Mouse (Mus musculus): ENCODE results near the gene Adam1a. TPM values are rescaled to one million over a fixed set of nuclear protein-coding genes. Genes with fewer than 3 reads are reported as not detected.

The Adam1a gene
- polyA plus RNA-seq (2012; rRNA removed) = 4.4 and 5.7 TPM in 2 replicates

DNA sequence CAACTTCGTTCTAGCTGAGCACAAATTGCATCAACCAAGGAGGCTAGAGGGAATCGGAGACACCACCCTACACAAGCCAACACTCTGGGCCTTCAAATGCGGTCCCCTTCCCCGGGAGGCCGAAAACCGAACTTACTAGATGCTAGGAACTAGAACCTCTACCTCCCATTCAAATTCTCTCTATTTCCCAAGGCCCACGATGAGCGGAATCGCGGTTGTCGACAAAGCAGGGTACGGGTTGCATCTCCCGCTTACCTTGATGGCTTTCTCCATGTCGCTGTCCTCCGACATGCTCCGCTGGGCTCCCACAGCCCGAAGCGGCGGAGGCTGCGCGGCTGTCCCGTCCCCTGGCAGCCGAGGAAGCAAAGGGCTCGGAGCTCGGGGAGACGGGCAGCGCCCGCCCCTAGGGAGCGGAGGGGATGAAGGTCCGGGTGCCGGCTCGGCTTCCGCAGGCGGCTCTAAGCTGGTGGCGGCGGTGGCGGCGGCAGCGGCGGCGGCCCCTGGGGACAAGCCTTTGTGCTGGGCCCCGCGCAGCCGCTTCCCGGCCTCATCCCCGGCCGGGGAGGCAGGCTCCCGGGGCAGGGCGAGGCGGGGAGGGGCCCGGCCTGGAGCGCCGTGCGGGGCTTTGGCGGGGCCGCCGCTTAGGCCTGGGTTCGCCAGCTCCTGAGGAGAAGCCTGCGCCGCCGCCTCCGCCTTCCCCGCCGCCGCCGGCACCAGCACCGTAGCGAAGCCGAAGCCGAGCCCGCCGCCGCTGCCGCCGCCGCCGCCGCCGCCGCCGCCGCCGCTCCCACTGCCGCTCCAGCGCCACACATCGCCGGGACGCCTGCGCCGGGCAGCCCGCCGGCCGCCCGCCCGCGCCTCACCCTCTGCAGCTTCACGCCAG lies at the start of gene Adam1a, which contains the start of gene Gm42878:
TSS of gene Adam1a (minus strand) at position 573 of the 883 bp plus-strand sequence.
TSS of gene Gm42878 (minus strand) at position 573 of the 883 bp plus-strand sequence.
- H3K4me3 ChIP-seq (replicated peaks; ENCODE audit: extremely low read depth, low read depth, low read length) = peak within 1 kb of the TSS; percentile 79
- no peak for TF ChIP-seq CTCF (IDR thresholded peaks at IDR 0.05; ENCODE audit: insufficient read depth, low read length)
- TF ChIP-seq POLR2A (IDR thresholded peaks at IDR 0.05; ENCODE audit: borderline replicate concordance, extremely low read depth, low read depth, low read length) = no peak
- peaks cover 10% of the 10 kb centered on the region; the same call in 1 of the 2 replicates for H3K4me1 ChIP-seq (ENCODE audit: control insufficient read depth, insufficient read depth, low read length)
- DNase-seq = no peak
- under 1% methylated on average over 91 of the region's 97 CpGs for WGBS

DNA sequence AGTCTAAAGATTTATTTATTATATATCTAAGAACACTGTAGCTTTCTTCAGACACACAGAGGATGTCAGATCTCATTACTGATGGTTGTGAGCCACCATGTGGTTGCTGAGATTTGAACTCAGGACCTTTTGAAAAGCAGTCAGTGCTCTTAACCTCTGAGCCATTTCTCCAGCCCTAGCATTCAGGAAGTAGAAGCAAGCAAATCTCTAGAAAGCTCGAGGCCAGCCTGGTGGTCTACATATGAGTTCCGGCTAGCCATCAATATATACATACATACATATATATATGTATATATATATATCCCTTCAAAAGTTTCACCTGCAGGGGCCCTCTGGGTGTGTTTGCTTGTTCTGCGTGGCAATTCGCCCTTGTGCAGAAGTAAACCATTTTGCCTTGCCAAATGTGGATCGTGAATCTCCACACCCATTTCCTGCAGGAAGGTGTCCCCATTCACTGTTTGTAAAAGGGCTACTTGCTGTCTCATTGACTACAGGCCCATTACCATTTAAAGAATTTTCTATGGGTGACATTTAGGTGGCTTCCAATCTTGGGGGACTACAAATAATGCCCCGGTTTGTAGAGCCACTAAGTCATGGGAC lies 49.5 kb upstream of the Adam1a start:
- H3K4me3 ChIP-seq (replicated peaks; ENCODE audit: extremely low read depth, low read depth, low read length) = no peak overlapping the region
- peaks cover 20% of the 10 kb centered on the region for H3K4me1 ChIP-seq (ENCODE audit: control insufficient read depth, insufficient read depth, low read length)
- no peak for DNase-seq
- 48% methylated on average over 6 of the region's 6 CpGs for WGBS
- no peak for TF ChIP-seq CTCF (IDR thresholded peaks at IDR 0.05; ENCODE audit: insufficient read depth, low read length)
- TF ChIP-seq POLR2A (IDR thresholded peaks at IDR 0.05; ENCODE audit: borderline replicate concordance, extremely low read depth, low read depth, low read length) = no peak

DNA sequence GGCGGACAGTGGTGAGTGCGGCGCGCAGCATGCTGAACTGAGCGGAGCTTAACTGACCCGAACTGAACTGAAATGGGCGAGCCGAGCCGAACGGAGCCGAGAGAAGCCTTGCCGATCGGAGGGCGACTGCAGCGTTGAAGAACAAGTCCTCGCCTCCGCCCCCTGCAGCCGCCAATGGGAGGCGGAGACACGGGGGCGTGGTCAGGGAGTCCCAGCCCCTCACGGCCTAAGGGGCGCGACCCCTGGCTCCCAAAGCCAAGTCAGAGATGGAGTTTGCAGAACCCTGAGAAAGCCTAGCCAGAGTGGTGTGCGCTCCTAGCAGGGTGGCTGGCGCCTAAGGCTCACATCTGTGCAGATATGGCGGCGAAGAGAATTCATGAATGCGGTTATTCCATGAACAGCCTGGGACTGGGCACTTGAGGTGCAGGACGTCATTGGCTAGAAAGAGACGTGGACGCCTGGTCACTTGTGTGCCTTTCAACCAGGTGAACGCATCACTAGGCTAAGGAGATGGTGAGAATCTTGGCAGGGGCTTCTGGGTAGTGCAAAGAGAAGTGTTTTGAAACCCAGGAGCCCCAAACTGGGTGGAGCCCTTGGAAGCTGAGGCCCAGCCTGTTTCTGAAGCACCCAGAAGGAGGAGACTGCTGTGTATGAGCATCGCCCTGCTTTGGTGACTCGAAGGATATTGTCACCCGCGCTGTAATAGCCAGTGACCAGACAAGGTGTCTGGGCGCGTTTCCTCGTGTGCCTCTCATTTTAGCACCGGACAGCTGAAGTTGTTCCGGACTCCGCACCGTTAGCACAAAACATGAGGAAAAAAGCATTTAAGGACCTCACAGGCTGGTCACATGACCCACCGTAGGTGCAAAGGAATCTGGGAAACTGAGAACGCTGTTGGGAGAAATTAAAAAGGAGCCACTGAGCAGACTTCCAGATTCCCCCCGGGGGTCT lies 48.4 kb upstream of the Adam1a start, which contains the start of gene Aldh2:
TSS of gene Aldh2 (minus strand) at position 374 of the 951 bp plus-strand sequence.
- TF ChIP-seq CTCF (IDR thresholded peaks at IDR 0.05; ENCODE audit: insufficient read depth, low read length) (no peak), POLR2A (IDR thresholded peaks at IDR 0.05; ENCODE audit: borderline replicate concordance, extremely low read depth, low read depth, low read length) (peak; percentile 97)
- whole genome bisulfite sequencing = 4% methylated on average over 47 of the region's 47 CpGs
- Histone ChIP-seq H3K4me1 (ENCODE audit: control insufficient read depth, insufficient read depth, low read length) (peaks cover 20% of the 10 kb centered on the region), H3K4me3 (replicated peaks; ENCODE audit: extremely low read depth, low read depth, low read length) (peak within 1 kb of the TSS; percentile 89)
- peak; percentile 91 for DNase-seq

DNA sequence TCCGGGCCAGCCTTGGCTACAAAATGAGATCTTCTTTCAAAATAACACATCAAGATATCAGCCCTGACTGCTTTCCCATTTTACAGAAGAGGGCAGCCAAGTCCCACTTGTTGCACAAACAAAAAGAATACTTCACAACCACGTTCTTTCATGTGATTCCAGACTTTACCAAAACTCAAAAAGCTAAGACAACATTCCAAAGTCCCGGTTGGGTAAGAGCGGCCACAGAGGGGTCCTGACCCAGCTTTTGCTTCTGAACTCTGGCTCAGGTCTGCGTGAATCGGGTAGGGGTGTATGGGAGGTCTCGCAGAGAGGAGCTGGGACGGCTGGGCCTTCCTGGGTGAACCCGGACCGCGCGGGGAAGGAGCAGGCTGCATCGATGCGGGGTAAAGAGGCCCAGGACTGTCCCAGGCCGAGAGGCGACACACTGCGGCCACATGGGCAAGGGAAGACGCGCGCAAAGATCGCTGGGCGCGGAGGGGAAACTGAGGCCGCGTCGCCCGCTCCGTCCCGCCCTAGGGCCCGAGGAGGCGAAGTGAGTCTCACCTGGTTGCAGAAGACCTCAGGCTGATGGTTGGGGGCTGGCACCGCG lies 47.6 kb upstream of the Adam1a start:
- Histone ChIP-seq H3K4me3 (replicated peaks; ENCODE audit: extremely low read depth, low read depth, low read length) (peak overlapping the region; percentile 89), H3K4me1 (ENCODE audit: control insufficient read depth, insufficient read depth, low read length) (peaks cover 24% of the 10 kb centered on the region)
- 2% methylated on average over 33 of the region's 33 CpGs for WGBS
- TF ChIP-seq CTCF (IDR thresholded peaks at IDR 0.05; ENCODE audit: insufficient read depth, low read length) = no peak
- TF ChIP-seq POLR2A (IDR thresholded peaks at IDR 0.05; ENCODE audit: borderline replicate concordance, extremely low read depth, low read depth, low read length) = no peak
- no peak for DNase-seq

DNA sequence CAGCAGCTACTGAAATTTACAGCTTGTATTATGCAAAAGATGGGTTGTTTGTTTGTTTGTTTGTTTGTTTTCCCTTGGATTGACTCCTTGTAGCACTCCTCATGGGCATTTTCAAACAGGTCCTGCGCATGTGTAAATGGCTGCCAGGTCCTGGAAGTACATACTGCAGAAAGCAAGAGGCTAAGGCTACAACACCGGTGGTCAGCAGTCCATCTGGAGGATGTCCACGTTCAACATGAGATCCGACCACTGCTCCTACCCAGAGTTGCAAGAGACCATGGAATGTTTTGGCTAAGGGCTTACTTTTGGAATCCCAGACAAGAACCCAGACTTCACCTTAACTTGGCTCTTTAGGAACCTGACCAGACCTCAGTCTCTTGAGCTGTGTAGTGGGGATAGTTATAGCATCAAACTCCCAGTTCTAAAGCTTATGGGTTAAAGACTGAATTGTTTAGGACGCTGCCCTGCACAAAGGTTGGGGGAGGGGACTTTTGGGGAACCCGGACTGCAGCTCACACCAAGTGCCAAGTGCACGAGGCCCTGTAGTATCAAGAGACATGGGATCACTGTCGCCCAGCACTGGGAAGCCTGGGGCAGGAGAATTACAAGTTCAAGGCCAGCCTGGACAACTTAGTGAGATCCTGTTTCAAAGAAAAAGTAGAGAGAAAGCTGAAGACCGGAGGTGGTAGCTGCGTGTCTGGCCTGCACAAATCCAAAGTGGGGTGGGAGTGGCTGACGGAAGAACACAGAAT lies 47.0 kb upstream of the Adam1a start:
- H3K4me3 ChIP-seq (replicated peaks; ENCODE audit: extremely low read depth, low read depth, low read length) = peak overlapping the region; percentile 89
- no peak for DNase-seq

DNA sequence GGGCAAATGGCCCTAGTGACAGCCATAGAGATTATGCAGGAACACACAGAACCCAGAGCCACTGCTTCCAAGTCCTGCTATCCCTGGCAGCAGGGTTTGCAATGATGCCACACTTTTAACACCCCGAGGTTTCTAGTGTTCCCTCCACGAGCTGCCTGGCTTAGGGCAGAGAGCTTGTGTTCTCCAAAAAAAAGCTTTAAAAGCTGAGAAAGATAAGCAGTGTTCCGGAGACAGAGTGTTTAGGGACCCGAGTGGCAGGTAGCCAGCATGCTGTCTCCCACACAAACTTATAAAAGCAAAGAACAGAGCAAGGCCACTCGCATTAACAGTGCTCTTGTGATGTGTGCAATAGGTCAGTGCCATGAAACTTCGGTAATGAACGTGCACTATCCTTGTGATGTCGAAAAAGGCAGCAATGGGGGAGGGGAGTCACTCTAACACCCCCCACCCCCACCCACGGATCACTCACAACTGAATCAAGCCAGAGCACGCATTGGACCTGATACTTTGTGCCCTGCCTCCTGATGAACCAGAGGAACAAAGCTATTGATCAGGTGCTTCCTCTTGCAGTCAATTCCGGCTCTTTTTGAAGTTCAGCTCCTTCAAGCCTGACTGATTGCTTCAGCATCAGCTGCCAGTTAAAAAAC lies 46.3 kb upstream of the Adam1a start:
- Histone ChIP-seq H3K4me1 (ENCODE audit: control insufficient read depth, insufficient read depth, low read length) (peaks cover 22% of the 10 kb centered on the region), H3K4me3 (replicated peaks; ENCODE audit: extremely low read depth, low read depth, low read length) (peak overlapping the region; percentile 58)
- DNase-seq = no peak
- WGBS = 12% methylated on average over 11 of the region's 11 CpGs
- TF ChIP-seq CTCF (IDR thresholded peaks at IDR 0.05; ENCODE audit: insufficient read depth, low read length) (no peak), POLR2A (IDR thresholded peaks at IDR 0.05; ENCODE audit: borderline replicate concordance, extremely low read depth, low read depth, low read length) (0 out of 2 replicates have a peak, but pooled peaks have one; percentile 29)

More for the DNA sequence above, 47.0 kb upstream of the Adam1a start:
- TF ChIP-seq POLR2A (IDR thresholded peaks at IDR 0.05; ENCODE audit: borderline replicate concordance, extremely low read depth, low read depth, low read length) = peak; percentile 19; the same call in 1 of the 2 replicates
- TF ChIP-seq CTCF (IDR thresholded peaks at IDR 0.05; ENCODE audit: insufficient read depth, low read length) = no peak
- WGBS = 21% methylated on average over 11 of the region's 11 CpGs
- H3K4me1 ChIP-seq (ENCODE audit: control insufficient read depth, insufficient read depth, low read length) = peaks cover 23% of the 10 kb centered on the region

DNA sequence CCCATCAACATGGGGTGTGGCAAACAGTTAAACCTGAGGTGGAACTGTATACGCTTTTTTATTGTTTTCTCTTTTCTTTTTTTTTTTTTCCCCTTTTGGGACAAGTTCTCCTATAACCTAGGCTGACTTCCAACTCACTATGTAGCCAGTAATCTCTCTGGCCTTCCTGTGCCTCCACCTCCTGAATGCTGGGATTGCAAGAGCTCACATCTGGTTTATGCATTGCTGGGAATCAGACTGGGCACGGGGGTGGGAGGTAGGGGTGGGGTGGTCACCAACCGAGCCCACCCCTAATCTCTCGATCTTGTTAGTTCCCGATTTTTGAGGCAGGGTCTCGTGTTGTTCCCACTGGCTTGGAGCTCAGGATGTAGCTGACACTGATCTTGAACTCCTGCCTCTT lies 44.6 kb upstream of the Adam1a start:
- peaks cover 25% of the 10 kb centered on the region for H3K4me1 ChIP-seq (ENCODE audit: control insufficient read depth, insufficient read depth, low read length)
- WGBS = 74% methylated on average over 6 of the region's 6 CpGs
- TF ChIP-seq CTCF (IDR thresholded peaks at IDR 0.05; ENCODE audit: insufficient read depth, low read length) (no peak), POLR2A (IDR thresholded peaks at IDR 0.05; ENCODE audit: borderline replicate concordance, extremely low read depth, low read depth, low read length) (no peak)
- DNase-seq = no peak
- H3K4me3 ChIP-seq (replicated peaks; ENCODE audit: extremely low read depth, low read depth, low read length) = no peak overlapping the region
